Mouse (Mus musculus) liver, embryonic 14.5 days (tissue): ENCODE measurements around the gene Limd1. TPM values are rescaled to one million over a fixed set of nuclear protein-coding genes. Genes with fewer than 3 reads are reported as not detected.

Experiments
- ATAC-seq: fragments of 200-750 bp; cut with Nextera tagmentation; 2 replicates; pipeline ENCODE4 v1.8.0; 2017; ENCODE audit warnings: moderate number of reproducible peaks, mild to moderate bottlenecking, moderate library complexity; ENCODE audit not compliant: insufficient read depth
- DNase-seq, 3 experiments: peaks; one replicate each; pipeline ENCODE4 v3.0.0-alpha.2; 2012 to 2013; ENCODE audit warnings: low read depth in 3 of 3, low spot score in 3 of 3
- H3K27ac ChIP-seq: fragments of 300-500 bp; sonication (generic); 2 replicates; pipeline ENCODE4 v1.5.1; 2014; ENCODE audit warnings: moderate library complexity, mild to moderate bottlenecking, control low read depth, inconsistent platforms
- H3K27me3 ChIP-seq: fragments of 300-500 bp; sonication (generic); 2 replicates; pipeline ENCODE4 v1.6.1; 2014; ENCODE audit warnings: mild to moderate bottlenecking, low read length, moderate library complexity; ENCODE audit not compliant: control insufficient read depth, insufficient read depth
- H3K36me3 ChIP-seq: fragments of 300-500 bp; sonication (generic); replicated peaks from 2 replicates; pipeline ENCODE4 v1.6.1; 2014; ENCODE audit warnings: low read depth; ENCODE audit not compliant: control insufficient read depth, insufficient read depth
- H3K4me1 ChIP-seq, 2 experiments: fragments of 200-500 bp in 1 of 2; fragments of 300-500 bp in 1 of 2; sonication (generic) in 1 of 2; replicated peaks; 2 replicates each; pipeline ENCODE4 v1.6.1; 2012 to 2014; ENCODE audit warnings: antibody characterized with exemption in 1 of 2, inconsistent platforms in 1 of 2, low read length in 1 of 2; ENCODE audit not compliant: control insufficient read depth in 2 of 2, insufficient read depth in 2 of 2
- H3K4me2 ChIP-seq: fragments of 300-500 bp; sonication (generic); 2 replicates; pipeline ENCODE4 v1.6.1; 2014; ENCODE audit warnings: low read depth, mild to moderate bottlenecking, control low read depth, moderate library complexity
- H3K4me3 ChIP-seq, 2 experiments: fragments of 200-500 bp in 1 of 2; fragments of 300-500 bp in 1 of 2; sonication (generic) in 1 of 2; 2 replicates each; pipeline ENCODE4 v1.5.1; 2012 to 2014; ENCODE audit warnings: low read depth in 2 of 2, low read length in 2 of 2, mild to moderate bottlenecking in 2 of 2, control low read depth in 1 of 2, inconsistent platforms in 1 of 2, moderate library complexity in 1 of 2; ENCODE audit not compliant: insufficient read depth in 1 of 2
- H3K9ac ChIP-seq: fragments of 300-500 bp; sonication (generic); replicated peaks from 2 replicates; pipeline ENCODE4 v1.6.1; 2014; ENCODE audit warnings: mild to moderate bottlenecking, control low read depth, moderate library complexity
- H3K9me3 ChIP-seq: fragments of 300-500 bp; sonication (generic); 2 replicates; pipeline ENCODE4 v1.6.1; 2016; ENCODE audit warnings: low read length, mixed read lengths; ENCODE audit not compliant: control insufficient read depth
- CTCF ChIP-seq: IDR thresholded peaks from 2 replicates; pipeline ENCODE4 v1.5.1; 2016; ENCODE audit warnings: antibody characterized with exemption, low read depth, control low read depth
- EP300 ChIP-seq: IDR thresholded peaks from 2 replicates; pipeline ENCODE4 v1.6.1; 2016; ENCODE audit warnings: antibody characterized with exemption, low read depth
- WGBS: fragments of 180-500 bp; shearing (Covaris S2); extraction: QIAGEN DNeasy Blood & Tissue Kit; methylation state at CpG from one replicate; pipeline ENCODE4 v1.1.7; 2014; ENCODE audit not compliant: insufficient replicate concordance; 5-methylcytosine and 5-hydroxymethylcytosine counted together
- polyA plus RNA-seq, 2 experiments: library from polyadenylated mRNA; depleted of rRNA in 1 of 2; stranded (reverse) in 1 of 2; unstranded in 1 of 2; fragments of >200 nt; fragmentation: Nextera tagmentation in 1 of 2; extraction: Ambion mirVana in 1 of 2; gene quantifications; 2 replicates each; pipeline versions ENCODE4 v1.2.1 to v1.2.3; 2012 to 2014

The Limd1 gene
- polyA plus RNA-seq, 2 experiments = 12.7 to 23.2 TPM

GRCm38 (mm10) chr9:123529392-123530157 is 51.1 kb downstream of the Limd1 start, which contains the start of gene Sacm1l:
TSS of gene Sacm1l (plus strand) at chr9:123529759.
- Histone ChIP-seq H3K27ac (peak within 1 kb of the TSS; percentile 95), H3K4me2 (peak within 1 kb of the TSS; percentile 93), H3K9ac (peak within 1 kb of the TSS; percentile 92), H3K27me3 (no peaks in the 10 kb centered on the region), H3K4me3 (peak within 1 kb of the TSS; percentile 92 to 94), H3K4me1 (peaks cover 13 to 14% of the 10 kb centered on the region in 2 experiments), H3K36me3 (no peaks in the 10 kb centered on the region), H3K9me3 (no peaks in the 10 kb centered on the region)
- peak; percentile 95 for ATAC-seq
- TF ChIP-seq CTCF = no peak
- TF ChIP-seq EP300 = no peak
- WGBS = under 1% methylated on average over 79 of the region's 79 CpGs
- peak; percentile 99 for DNase-seq

- peak overlapping the region; percentile 92 for H3K9ac ChIP-seq
- H3K4me2 ChIP-seq = peak overlapping the region; percentile 93
- TF ChIP-seq CTCF (no peak), EP300 (no peak)
- ATAC-seq = no peak
- no peaks in the 10 kb centered on the region for H3K36me3 ChIP-seq
- H3K27me3 ChIP-seq = no peaks in the 10 kb centered on the region
- H3K4me1 ChIP-seq = peaks cover 13 to 14% of the 10 kb centered on the region in 2 experiments
- peak overlapping the region; percentile 50 for H3K27ac ChIP-seq
- peak overlapping the region; percentile 83 to 94 for H3K4me3 ChIP-seq
- no peaks in the 10 kb centered on the region for H3K9me3 ChIP-seq
- peak in 1 of 3 experiments; percentile 37 for DNase-seq
- WGBS = under 1% methylated on average over 13 of the region's 13 CpGs
Measured at GRCm38 (mm10) chr9:123530158-123530475, 51.6 kb downstream of the Limd1 start.

- ATAC-seq = no peak
- 41% methylated on average over 11 of the region's 11 CpGs for WGBS
- H3K4me1 ChIP-seq = peaks cover 13 to 14% of the 10 kb centered on the region in 2 experiments
- peak overlapping the region; percentile 92 for H3K9ac ChIP-seq
- peak overlapping the region; percentile 50 for H3K27ac ChIP-seq
- no peak for DNase-seq
- no peaks in the 10 kb centered on the region for H3K27me3 ChIP-seq
- H3K4me3 ChIP-seq = peak overlapping the region; percentile 83 to 94
- peak overlapping the region; percentile 93 for H3K4me2 ChIP-seq
- H3K36me3 ChIP-seq = no peaks in the 10 kb centered on the region
- no peaks in the 10 kb centered on the region for H3K9me3 ChIP-seq
- no peak for TF ChIP-seq CTCF
- no peak for TF ChIP-seq EP300
Measured at GRCm38 (mm10) chr9:123530566-123531130, 52.1 kb downstream of the Limd1 start.

GRCm38 (mm10) chr9:123531234-123531633 is 52.7 kb downstream of the Limd1 start:
- TF ChIP-seq CTCF = no peak
- no peak for TF ChIP-seq EP300
- H3K9me3 ChIP-seq = no peaks in the 10 kb centered on the region
- H3K4me3 ChIP-seq = peak overlapping the region; percentile 83 to 94; a peak in 2 of 4 replicates
- H3K4me2 ChIP-seq = peak overlapping the region; percentile 93
- H3K9ac ChIP-seq = peak overlapping the region; percentile 92
- ATAC-seq = no peak
- H3K36me3 ChIP-seq = no peaks in the 10 kb centered on the region
- no peak overlapping the region for H3K27ac ChIP-seq
- no peak for DNase-seq
- H3K27me3 ChIP-seq = no peaks in the 10 kb centered on the region
- H3K4me1 ChIP-seq = peaks cover 13 to 14% of the 10 kb centered on the region in 2 experiments

- no peaks in the 10 kb centered on the region for H3K27me3 ChIP-seq
- no peaks in the 10 kb centered on the region for H3K9me3 ChIP-seq
- ATAC-seq (no peak), DNase-seq (no peak)
- H3K4me2 ChIP-seq = no peak overlapping the region
- H3K9ac ChIP-seq = no peak overlapping the region
- TF ChIP-seq CTCF = no peak
- TF ChIP-seq EP300 = no peak
- H3K36me3 ChIP-seq = no peaks in the 10 kb centered on the region
- no peak overlapping the region for H3K4me3 ChIP-seq
- peaks cover 3 to 8% of the 10 kb centered on the region in 2 experiments for H3K4me1 ChIP-seq
- H3K27ac ChIP-seq = no peak overlapping the region
- WGBS = 90% methylated on average over 2 of the region's 2 CpGs
Measured at GRCm38 (mm10) chr9:123536613-123537012, 58.1 kb downstream of the Limd1 start.
